Mouse (Mus musculus) spleen, adult 2 months (tissue): ENCODE results near the gene Inpp4b. TPM values are rescaled to one million over a fixed set of nuclear protein-coding genes. Genes with fewer than 3 reads are reported as not detected.
"Not testable (repeated sequence)": the region's sequence is repeated elsewhere in the genome, so short reads cannot be mapped to it uniquely, and the experiment has no call there.

ENCODE experiments used
- DNase-seq, 2 experiments: peaks; one replicate each; pipeline versions ENCODE4 v3.0.0 to v3.0.0-alpha.2; 2012 to 2021; ENCODE audit warnings: low spot score in 2 of 2, low read depth in 1 of 2
- H3K27ac ChIP-seq: fragments of 200-500 bp; 2 replicates; pipeline ENCODE4 v1.5.1; 2012; ENCODE audit warnings: low read length, inconsistent platforms; ENCODE audit not compliant: insufficient read depth
- H3K27me3 ChIP-seq: fragments of 200-500 bp; 2 replicates; pipeline ENCODE4 v1.6.1; 2012; ENCODE audit warnings: mild to moderate bottlenecking, moderate library complexity, low read length, inconsistent platforms; ENCODE audit not compliant: control insufficient read depth, insufficient read depth
- H3K36me3 ChIP-seq: fragments of 200-500 bp; 2 replicates; pipeline ENCODE4 v1.6.1; 2012; ENCODE audit warnings: mild to moderate bottlenecking, low read length, inconsistent platforms; ENCODE audit not compliant: control insufficient read depth, insufficient read depth
- H3K4me1 ChIP-seq: fragments of 200-500 bp; 2 replicates; pipeline ENCODE4 v1.6.1; 2011; ENCODE audit warnings: inconsistent platforms; ENCODE audit not compliant: control insufficient read depth, insufficient read depth, insufficient read length
- H3K4me3 ChIP-seq: fragments of 200-500 bp; 2 replicates; pipeline ENCODE4 v1.5.1; 2011; ENCODE audit warnings: mild to moderate bottlenecking, inconsistent platforms; ENCODE audit not compliant: insufficient read depth, insufficient read length; ENCODE audit errors: extremely low read depth
- CTCF ChIP-seq: fragments of 200-500 bp; IDR thresholded peaks from 2 replicates; pipeline ENCODE4 v1.5.1; 2011; ENCODE audit warnings: mild to moderate bottlenecking, inconsistent platforms; ENCODE audit not compliant: insufficient read depth, insufficient read length, insufficient replicate concordance; ENCODE audit errors: extremely low read depth
- POLR2A ChIP-seq: fragments of 200-500 bp; IDR thresholded peaks from 2 replicates; pipeline ENCODE4 v1.6.1; 2011; ENCODE audit warnings: low read depth, low read length, inconsistent platforms
- WGBS: fragments of 180-500 bp; shearing (Covaris S2); methylation state at CpG from one replicate; pipeline ENCODE4 v1.1.7; 2018; 5-methylcytosine and 5-hydroxymethylcytosine counted together
- polyA plus RNA-seq: library from polyadenylated mRNA; depleted of rRNA; stranded (reverse); fragments of >200 nt; gene quantifications from 2 replicates; pipeline ENCODE4 v1.2.3, GENCODE M21; 2012

Gene Inpp4b
- polyA plus RNA-seq, 1 experiment: 5.1 TPM

DNA sequence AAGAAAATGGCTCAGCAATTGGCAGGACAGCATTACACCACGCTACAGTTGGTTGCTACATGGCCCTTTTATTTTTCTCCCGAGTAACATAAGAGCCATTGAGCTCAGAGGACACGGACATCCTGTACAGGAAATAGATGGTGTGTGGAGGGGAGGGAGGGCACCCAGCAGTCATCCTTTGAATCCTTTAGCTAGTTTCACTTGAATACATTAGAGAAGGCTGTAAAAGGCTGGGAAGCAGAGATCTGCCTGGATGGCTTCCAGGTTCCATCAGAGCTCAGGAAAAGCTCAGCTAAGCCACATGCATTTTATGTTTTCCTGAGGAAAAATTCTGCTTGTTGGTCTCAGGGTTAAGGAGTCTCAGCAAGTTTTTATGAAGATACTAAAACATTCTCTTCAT lies 685.0 kb downstream of the Inpp4b start:
- no peak for TF ChIP-seq CTCF
- no peak for TF ChIP-seq POLR2A
- Histone ChIP-seq H3K36me3 (no peaks in the 10 kb centered on the region), H3K27ac (no peak overlapping the region), H3K4me3 (no peak overlapping the region), H3K4me1 (no peaks in the 10 kb centered on the region), H3K27me3 (no peaks in the 10 kb centered on the region)
- no peak for DNase-seq
- 20% methylated on average over 3 of the region's 3 CpGs for WGBS

DNA sequence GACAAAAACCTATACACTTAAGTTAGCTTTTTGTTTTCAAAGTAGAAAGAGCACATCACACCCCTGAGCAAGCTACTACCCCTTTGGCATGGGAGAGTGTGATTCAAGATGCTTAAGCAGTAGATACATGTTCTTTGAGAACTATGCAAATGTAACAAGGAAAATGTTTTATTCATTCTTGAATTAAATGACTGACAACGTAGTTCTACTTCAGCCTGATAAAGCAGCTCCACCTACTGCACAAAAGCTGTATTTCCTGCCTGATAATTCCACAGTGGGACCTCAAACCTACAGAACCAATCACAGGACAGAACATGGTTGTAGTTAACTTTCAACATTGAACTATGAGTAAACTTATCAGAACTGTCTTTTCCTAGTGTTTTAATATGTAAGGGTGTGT lies 686.5 kb downstream of the Inpp4b start:
- Histone ChIP-seq H3K36me3 (no peaks in the 10 kb centered on the region), H3K27me3 (no peaks in the 10 kb centered on the region), H3K4me3 (no peak overlapping the region), H3K4me1 (no peaks in the 10 kb centered on the region), H3K27ac (no peak overlapping the region)
- no peak for TF ChIP-seq POLR2A
- TF ChIP-seq CTCF: no peak
- peak in 1 of 2 experiments; percentile 9 for DNase-seq
- 30% methylated on average over 1 of the region's 1 CpGs for WGBS

DNA sequence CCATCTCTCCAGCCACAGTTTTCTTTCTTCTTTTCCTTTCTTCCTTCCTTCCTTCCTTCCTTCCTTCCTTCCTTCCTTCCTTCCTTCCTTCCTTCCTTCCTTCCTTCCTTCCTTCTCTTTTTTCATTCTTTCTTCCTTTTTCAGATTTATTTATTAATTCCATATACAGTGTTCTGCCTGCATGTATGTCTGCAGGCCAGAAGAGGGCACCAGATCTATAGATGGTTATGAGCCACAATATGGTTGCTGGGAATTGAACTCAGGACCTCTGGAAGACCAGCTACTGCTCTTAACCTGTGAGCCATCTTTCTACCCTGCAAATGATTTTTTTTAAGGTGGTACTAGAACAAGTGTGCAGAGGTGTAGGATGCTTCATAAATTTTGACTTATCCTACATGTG lies 689.7 kb downstream of the Inpp4b start:
- H3K36me3 ChIP-seq, H3K4me1 ChIP-seq, H3K27me3 ChIP-seq, H3K4me3 ChIP-seq, DNase-seq, H3K27ac ChIP-seq: not testable (repeated sequence)

DNA sequence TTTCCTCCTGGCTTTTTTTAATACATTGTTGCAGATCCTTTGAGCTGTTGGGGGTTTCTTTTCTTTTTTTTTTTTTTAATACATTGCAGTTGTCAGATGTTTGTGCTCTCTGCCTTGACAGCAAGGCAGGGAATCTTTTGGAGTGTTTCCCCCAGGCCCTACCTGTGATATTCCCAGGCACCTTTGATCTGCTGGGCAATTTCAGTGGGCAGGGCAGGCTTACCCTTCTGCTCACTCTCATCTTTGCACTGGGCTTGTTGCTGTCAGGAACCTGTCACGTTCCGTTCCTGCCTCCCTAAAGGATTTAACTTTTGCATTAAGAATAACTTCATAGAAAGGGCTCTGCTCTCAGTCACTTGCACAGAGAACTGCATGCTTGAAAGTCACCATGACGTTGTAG lies 711.7 kb downstream of the Inpp4b start:
- TF ChIP-seq POLR2A: no peak
- TF ChIP-seq CTCF: no peak
- no peak overlapping the region for H3K4me3 ChIP-seq
- H3K27ac ChIP-seq: no peak overlapping the region
- no peaks in the 10 kb centered on the region for H3K27me3 ChIP-seq
- no peak for DNase-seq
- no peaks in the 10 kb centered on the region for H3K36me3 ChIP-seq
- H3K4me1 ChIP-seq: no peaks in the 10 kb centered on the region
- WGBS: 90% methylated on average over 3 of the region's 3 CpGs

DNA sequence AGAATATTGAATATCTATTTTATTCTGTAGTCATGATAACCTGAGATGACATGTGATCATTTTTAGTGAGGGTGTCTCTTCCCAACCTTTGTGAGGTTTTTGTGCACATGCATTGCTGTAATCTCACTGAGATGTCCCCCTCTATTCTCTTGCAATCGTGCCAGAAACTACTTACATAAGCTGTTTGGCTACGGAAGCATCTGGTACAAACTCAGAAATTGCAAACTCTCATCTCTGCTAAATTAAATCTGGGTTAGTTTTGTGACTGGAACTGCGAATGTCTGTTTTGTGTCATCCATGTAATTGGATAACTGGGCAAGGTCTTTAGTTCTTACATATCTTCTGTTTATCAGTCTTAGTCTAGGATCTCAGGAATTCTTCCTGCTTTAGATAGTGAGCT lies 725.3 kb downstream of the Inpp4b start:
- TF ChIP-seq POLR2A: no peak
- TF ChIP-seq CTCF: no peak
- no peaks in the 10 kb centered on the region for H3K27me3 ChIP-seq
- DNase-seq: no peak
- H3K4me3 ChIP-seq: no peak overlapping the region
- H3K4me1 ChIP-seq: no peaks in the 10 kb centered on the region
- no peaks in the 10 kb centered on the region; the same call in 1 of the 2 replicates for H3K36me3 ChIP-seq
- H3K27ac ChIP-seq: no peak overlapping the region
- WGBS: 88% methylated on average over 3 of the region's 3 CpGs

DNA sequence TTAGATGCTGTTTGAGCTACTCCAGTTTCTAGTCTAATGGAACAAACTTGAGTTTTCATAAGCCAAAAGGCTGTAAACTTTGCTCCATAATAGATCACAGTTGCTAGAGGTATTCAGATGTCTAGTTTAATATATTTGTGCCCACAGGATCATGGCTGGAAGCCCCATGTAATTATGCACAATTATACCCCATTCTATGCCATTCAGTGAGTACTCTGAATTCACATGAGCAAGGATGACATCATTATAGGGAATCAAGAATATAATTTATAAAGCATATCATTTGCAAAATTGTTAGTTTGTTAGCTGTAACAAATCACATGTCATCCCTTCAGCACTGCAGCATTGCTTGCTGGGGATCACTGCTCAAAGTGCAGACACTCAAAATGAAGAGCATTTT lies 736.9 kb downstream of the Inpp4b start:
- Histone ChIP-seq H3K27ac (no peak overlapping the region), H3K4me1 (no peaks in the 10 kb centered on the region), H3K36me3 (no peaks in the 10 kb centered on the region), H3K4me3 (no peak overlapping the region), H3K27me3 (no peaks in the 10 kb centered on the region)
- DNase-seq: no peak
- no peak for TF ChIP-seq CTCF
- TF ChIP-seq POLR2A: no peak

DNA sequence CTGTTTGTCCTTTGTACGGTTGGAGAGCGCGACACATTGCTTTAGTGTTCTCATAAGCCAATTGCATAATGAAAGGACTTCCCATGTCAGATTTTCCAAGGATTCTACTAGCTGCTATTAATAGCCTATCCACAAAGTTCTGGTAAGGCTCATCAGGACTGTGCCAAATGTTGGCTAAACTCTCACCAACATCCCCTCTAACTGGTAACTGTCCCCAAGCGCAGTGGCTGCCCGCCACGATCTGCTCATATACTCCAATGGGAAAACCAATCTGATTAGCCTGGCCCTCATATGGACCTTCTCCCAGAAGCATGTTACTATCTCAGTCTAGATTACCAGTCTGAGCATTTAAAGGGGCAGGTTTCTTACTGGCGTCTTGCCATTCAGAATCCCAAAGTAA lies 744.3 kb downstream of the Inpp4b start:
- H3K4me3 ChIP-seq, H3K27me3 ChIP-seq, H3K36me3 ChIP-seq, DNase-seq, H3K27ac ChIP-seq, H3K4me1 ChIP-seq: not testable (repeated sequence)
- WGBS: 95% methylated on average over 7 of the region's 7 CpGs

DNA sequence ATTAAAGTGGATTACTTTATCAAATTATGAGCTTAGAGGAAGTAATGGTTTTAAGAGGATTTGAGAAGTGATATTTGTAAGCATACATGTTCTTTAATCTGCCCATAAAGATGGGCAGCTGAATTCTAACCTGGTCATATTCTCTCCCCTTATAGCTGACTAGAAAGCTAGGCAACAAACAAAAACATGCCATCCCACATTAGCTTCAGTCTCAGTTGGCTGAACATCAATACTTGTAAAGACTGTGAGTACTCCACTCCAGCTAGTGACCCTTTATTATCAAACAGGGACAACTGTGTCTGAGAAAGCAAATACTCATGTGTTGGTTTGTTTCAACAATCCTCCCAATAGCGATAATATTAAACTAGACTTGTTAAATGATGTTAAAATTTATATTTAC lies 748.5 kb downstream of the Inpp4b start:
- H3K36me3 ChIP-seq: no peaks in the 10 kb centered on the region
- WGBS: 82% methylated on average over 1 of the region's 1 CpGs

More for the DNA sequence above, 748.5 kb downstream of the Inpp4b start:
- Histone ChIP-seq H3K4me1 (no peaks in the 10 kb centered on the region), H3K27me3 (no peaks in the 10 kb centered on the region), H3K4me3 (no peak overlapping the region), H3K27ac (no peak overlapping the region)
- no peak for DNase-seq
- TF ChIP-seq POLR2A: no peak
- no peak for TF ChIP-seq CTCF
